Mouse (Mus musculus) forebrain, embryonic 11.5 days (tissue): ENCODE measurements around the gene Vezt. TPM values are rescaled to one million over a fixed set of nuclear protein-coding genes. Genes with fewer than 3 reads are reported as not detected.

Experiments
- ATAC-seq: fragments of 200-750 bp; cut with Nextera tagmentation; replicated peaks from 2 replicates; pipeline ENCODE4 v1.8.0; 2017; ENCODE audit warnings: moderate TSS enrichment; ENCODE audit not compliant: low FRiP score
- DNase-seq: peaks from one replicate; pipeline ENCODE4 v3.0.0-alpha.2; 2017; ENCODE audit warnings: low spot score
- H3K27ac ChIP-seq: fragments of 300-500 bp; sonication (generic); 2 replicates; pipeline ENCODE4 v1.5.1; 2014; ENCODE audit warnings: low read depth, low read length
- H3K27me3 ChIP-seq: fragments of 300-500 bp; sonication (generic); 2 replicates; pipeline ENCODE4 v1.6.1; 2014; ENCODE audit warnings: mild to moderate bottlenecking, low read length, mixed read lengths; ENCODE audit not compliant: control insufficient read depth, insufficient read depth
- H3K36me3 ChIP-seq: fragments of 300-500 bp; sonication (generic); 2 replicates; pipeline ENCODE4 v1.6.1; 2014; ENCODE audit warnings: mild to moderate bottlenecking, low read length, moderate library complexity, mixed read lengths; ENCODE audit not compliant: control insufficient read depth, insufficient read depth
- H3K4me1 ChIP-seq: fragments of 300-500 bp; sonication (generic); replicated peaks from 2 replicates; pipeline ENCODE4 v1.6.1; 2014; ENCODE audit warnings: low read length, mixed read lengths; ENCODE audit not compliant: control insufficient read depth, insufficient read depth
- H3K4me2 ChIP-seq: fragments of 300-500 bp; sonication (generic); 2 replicates; pipeline ENCODE4 v1.6.1; 2014; ENCODE audit warnings: low read depth, mild to moderate bottlenecking, low read length, moderate library complexity, mixed read lengths; ENCODE audit not compliant: severe bottlenecking
- H3K4me3 ChIP-seq: fragments of 300-500 bp; sonication (generic); 2 replicates; pipeline ENCODE4 v1.5.1; 2014; ENCODE audit warnings: low read depth, low read length
- H3K9ac ChIP-seq: fragments of 300-500 bp; sonication (generic); 2 replicates; pipeline ENCODE4 v1.6.1; 2014; ENCODE audit warnings: low read length
- H3K9me3 ChIP-seq: fragments of 300-500 bp; sonication (generic); 2 replicates; pipeline ENCODE4 v1.6.1; 2016; ENCODE audit warnings: low read length, mixed read lengths; ENCODE audit not compliant: control insufficient read depth
- WGBS: fragments of 180-500 bp; shearing (Covaris S2); extraction: QIAGEN DNeasy Blood & Tissue Kit; methylation state at CpG from one replicate; pipeline ENCODE4 v1.1.7; 2014; 5-methylcytosine and 5-hydroxymethylcytosine counted together
- polyA plus RNA-seq: library from polyadenylated mRNA; unstranded; fragments of >200 nt; fragmentation: Nextera tagmentation; extraction: Ambion mirVana; gene quantifications from 2 replicates; pipeline ENCODE4 v1.2.1, GENCODE M21; 2014

Vezt gene
- polyA plus RNA-seq, 1 experiment from 2014 or later: 46.6 TPM

- Histone ChIP-seq H3K9me3 (no peaks in the 10 kb centered on the region), H3K27me3 (no peaks in the 10 kb centered on the region), H3K27ac (no peak overlapping the region), H3K9ac (no peak overlapping the region), H3K36me3 (no peaks in the 10 kb centered on the region), H3K4me2 (no peak overlapping the region), H3K4me3 (no peak overlapping the region), H3K4me1 (no peaks in the 10 kb centered on the region)
- 94% methylated on average over 5 of the region's 5 CpGs for WGBS
- DNase-seq (no peak), ATAC-seq (no peak)
These were observed 33.1 kb upstream of the Vezt start for GRCm38 (mm10) chr10:94068701-94069100.

- H3K9me3 ChIP-seq: no peaks in the 10 kb centered on the region
- H3K9ac ChIP-seq: no peak overlapping the region
- WGBS: 72% methylated on average over 3 of the region's 3 CpGs
- H3K4me2 ChIP-seq: no peak overlapping the region
- no peaks in the 10 kb centered on the region for H3K4me1 ChIP-seq
- no peaks in the 10 kb centered on the region for H3K36me3 ChIP-seq
- DNase-seq (no peak), ATAC-seq (no peak)
- H3K27ac ChIP-seq: no peak overlapping the region
- H3K4me3 ChIP-seq: no peak overlapping the region
- no peaks in the 10 kb centered on the region for H3K27me3 ChIP-seq
These were observed 31.3 kb upstream of the Vezt start for GRCm38 (mm10) chr10:94066896-94067295.

- Histone ChIP-seq H3K4me3 (no peak overlapping the region), H3K9me3 (no peaks in the 10 kb centered on the region), H3K9ac (no peak overlapping the region), H3K4me2 (no peak overlapping the region), H3K36me3 (no peaks in the 10 kb centered on the region), H3K27me3 (no peaks in the 10 kb centered on the region), H3K4me1 (no peaks in the 10 kb centered on the region), H3K27ac (no peak overlapping the region)
- 70% methylated on average over 5 of the region's 5 CpGs for WGBS
- ATAC-seq (no peak), DNase-seq (no peak)
These were observed 26.7 kb upstream of the Vezt start for GRCm38 (mm10) chr10:94062357-94062756.

GRCm38 (mm10) chr10:94060190-94060589 lies 24.6 kb upstream of the Vezt start:
- 89% methylated on average over 8 of the region's 8 CpGs for WGBS
- Histone ChIP-seq H3K9ac (no peak overlapping the region), H3K4me3 (no peak overlapping the region), H3K27me3 (no peaks in the 10 kb centered on the region), H3K27ac (no peak overlapping the region), H3K4me1 (no peaks in the 10 kb centered on the region), H3K9me3 (no peaks in the 10 kb centered on the region), H3K36me3 (no peaks in the 10 kb centered on the region), H3K4me2 (no peak overlapping the region)
- DNase-seq (no peak), ATAC-seq (no peak)

- H3K4me1 ChIP-seq: no peaks in the 10 kb centered on the region
- H3K36me3 ChIP-seq: no peaks in the 10 kb centered on the region
- no peak for ATAC-seq
- 93% methylated on average over 8 of the region's 8 CpGs for WGBS
- H3K27ac ChIP-seq: no peak overlapping the region
- H3K4me2 ChIP-seq: no peak overlapping the region
- H3K4me3 ChIP-seq: no peak overlapping the region
- H3K9me3 ChIP-seq: no peaks in the 10 kb centered on the region
- no peak overlapping the region for H3K9ac ChIP-seq
- no peaks in the 10 kb centered on the region for H3K27me3 ChIP-seq
- DNase-seq: no peak
These were observed 24.0 kb upstream of the Vezt start for GRCm38 (mm10) chr10:94059618-94060055.

- DNase-seq (no peak), ATAC-seq (no peak)
- Histone ChIP-seq H3K4me2 (no peak overlapping the region), H3K36me3 (no peaks in the 10 kb centered on the region), H3K27ac (no peak overlapping the region), H3K27me3 (no peaks in the 10 kb centered on the region), H3K4me3 (no peak overlapping the region), H3K4me1 (no peaks in the 10 kb centered on the region), H3K9me3 (no peaks in the 10 kb centered on the region), H3K9ac (no peak overlapping the region)
- 96% methylated on average over 6 of the region's 6 CpGs for WGBS
These were observed 20.9 kb upstream of the Vezt start for GRCm38 (mm10) chr10:94056487-94056886.

GRCm38 (mm10) chr10:94050736-94051135 lies 15.1 kb upstream of the Vezt start:
- Histone ChIP-seq H3K9ac (no peak overlapping the region), H3K4me2 (no peak overlapping the region), H3K36me3 (no peaks in the 10 kb centered on the region), H3K27ac (no peak overlapping the region), H3K4me1 (no peaks in the 10 kb centered on the region), H3K27me3 (no peaks in the 10 kb centered on the region), H3K9me3 (no peaks in the 10 kb centered on the region), H3K4me3 (no peak overlapping the region)
- ATAC-seq (no peak), DNase-seq (no peak)
- whole genome bisulfite sequencing: 95% methylated on average over 5 of the region's 5 CpGs

GRCm38 (mm10) chr10:94049121-94049520 lies 13.5 kb upstream of the Vezt start:
- 88% methylated on average over 8 of the region's 8 CpGs for WGBS
- no peak overlapping the region for H3K9ac ChIP-seq
- no peak for DNase-seq

GRCm38 (mm10) chr10:94047845-94048559 lies 12.4 kb upstream of the Vezt start:
- no peak overlapping the region for H3K27ac ChIP-seq
- WGBS: 79% methylated on average over 10 of the region's 10 CpGs
- H3K4me3 ChIP-seq: no peak overlapping the region
- peaks cover 4% of the 10 kb centered on the region for H3K4me1 ChIP-seq
- no peak overlapping the region for H3K9ac ChIP-seq
- ATAC-seq (no peak), DNase-seq (no peak)
- H3K36me3 ChIP-seq: no peaks in the 10 kb centered on the region; the same call in 1 of the 2 replicates
- no peak overlapping the region for H3K4me2 ChIP-seq
- no peaks in the 10 kb centered on the region for H3K27me3 ChIP-seq
- no peaks in the 10 kb centered on the region for H3K9me3 ChIP-seq

More at GRCm38 (mm10) chr10:94049121-94049520, 13.5 kb upstream of the Vezt start:
- peaks cover 2% of the 10 kb centered on the region for H3K4me1 ChIP-seq
- no peaks in the 10 kb centered on the region for H3K27me3 ChIP-seq
- no peaks in the 10 kb centered on the region; the same call in 1 of the 2 replicates for H3K36me3 ChIP-seq
- H3K4me2 ChIP-seq: no peak overlapping the region
- H3K9me3 ChIP-seq: no peaks in the 10 kb centered on the region
- H3K4me3 ChIP-seq: no peak overlapping the region
- no peak overlapping the region for H3K27ac ChIP-seq
- no peak for ATAC-seq
